Mouse (Mus musculus) left cerebral cortex, adult 18-20 months (tissue): ENCODE results near the gene Col15a1. TPM values are rescaled to one million over a fixed set of nuclear protein-coding genes. Genes with fewer than 3 reads are reported as not detected.
A peak's percentile ranks its signal among the peaks of the same experiment; 100 is the strongest.

ENCODE experiments used
- DNase-seq, 2 experiments: peaks; one replicate each; pipeline ENCODE4 v3.0.0; 2021 to 2022; ENCODE audit warnings: low spot score in 2 of 2, mixed read lengths in 1 of 2
- total RNA-seq, 2 experiments: library from RNA; stranded (reverse); gene quantifications; 2 replicates each; pipeline ENCODE4 v1.2.3; 2021

Gene Col15a1
- total RNA-seq, 2 experiments from 2014 or later = 5.2 to 7.6 TPM

DNA sequence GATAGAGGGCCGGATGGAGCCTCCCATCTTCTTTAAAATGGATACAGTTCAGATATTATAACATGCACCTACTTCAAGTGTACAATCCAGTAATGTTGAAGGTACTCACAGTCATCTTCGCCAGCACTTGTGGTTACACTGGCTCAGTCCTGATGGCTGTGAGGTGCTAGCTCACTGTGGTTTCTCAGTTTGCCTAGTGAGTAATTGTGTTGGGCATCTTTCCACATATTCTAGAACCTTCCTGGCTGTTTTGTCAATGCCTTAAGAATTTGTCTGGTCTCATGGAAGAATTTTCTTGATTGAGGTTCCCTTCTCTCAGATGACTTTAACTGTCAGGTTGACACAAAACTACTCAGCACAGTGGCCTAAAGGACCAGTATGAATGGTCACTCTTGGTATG, 92.7 kb downstream of the Col15a1 start:
- no peak for DNase-seq

- DNase-seq = no peak
These were observed 94.6 kb downstream of the Col15a1 start for GRCm38 (mm10) chr4:47302610-47303009.

DNA sequence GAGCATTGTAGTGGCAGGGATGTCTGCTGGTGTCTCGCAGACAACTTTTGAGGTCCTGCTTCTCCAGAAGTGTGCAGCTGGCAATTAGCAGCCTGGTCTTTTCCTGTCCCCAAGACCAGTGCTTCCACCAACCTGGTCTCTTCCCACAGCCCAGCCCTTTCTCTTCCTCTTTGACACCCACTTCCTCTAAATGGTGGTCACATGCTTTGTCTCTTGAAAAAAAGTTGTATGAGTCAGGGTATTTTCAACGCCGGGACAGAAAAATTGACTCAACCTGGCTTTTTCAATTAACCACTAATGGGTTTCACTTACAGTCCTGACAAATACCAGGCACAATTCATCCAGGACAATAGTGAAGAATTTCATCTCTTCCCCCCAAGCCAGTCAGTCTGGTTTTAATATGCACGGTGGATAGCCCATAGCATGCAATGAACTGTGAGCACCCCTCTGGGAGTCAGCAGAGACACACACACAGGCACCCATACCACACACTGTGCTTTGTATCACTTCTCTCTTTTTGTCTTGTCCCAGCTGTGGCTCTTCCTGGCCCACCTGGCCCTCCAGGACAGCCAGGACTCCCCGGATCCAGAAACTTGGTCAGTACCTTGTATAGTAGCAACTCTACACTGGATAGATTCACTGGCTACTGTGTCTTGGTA, 95.5 kb downstream of the Col15a1 start:
- no peak for DNase-seq

GRCm38 (mm10) chr4:47309886-47310625, 102.1 kb downstream of the Col15a1 start:
- DNase-seq = no peak

GRCm38 (mm10) chr4:47310812-47311211, 102.9 kb downstream of the Col15a1 start:
- DNase-seq = no peak

- no peak for DNase-seq
These were observed 103.5 kb downstream of the Col15a1 start for GRCm38 (mm10) chr4:47311467-47311866.

- no peak for DNase-seq
These were observed 104.0 kb downstream of the Col15a1 start for GRCm38 (mm10) chr4:47311929-47312328.

- DNase-seq = peak; percentile 50 to 67
These were observed 104.7 kb downstream of the Col15a1 start for GRCm38 (mm10) chr4:47312676-47313075.

GRCm38 (mm10) chr4:47313710-47314410, 105.9 kb downstream of the Col15a1 start:
- no peak for DNase-seq

GRCm38 (mm10) chr4:47315458-47315857, 107.5 kb downstream of the Col15a1 start:
- DNase-seq = no peak

GRCm38 (mm10) chr4:47316432-47316831, 108.5 kb downstream of the Col15a1 start:
- DNase-seq = no peak

DNA sequence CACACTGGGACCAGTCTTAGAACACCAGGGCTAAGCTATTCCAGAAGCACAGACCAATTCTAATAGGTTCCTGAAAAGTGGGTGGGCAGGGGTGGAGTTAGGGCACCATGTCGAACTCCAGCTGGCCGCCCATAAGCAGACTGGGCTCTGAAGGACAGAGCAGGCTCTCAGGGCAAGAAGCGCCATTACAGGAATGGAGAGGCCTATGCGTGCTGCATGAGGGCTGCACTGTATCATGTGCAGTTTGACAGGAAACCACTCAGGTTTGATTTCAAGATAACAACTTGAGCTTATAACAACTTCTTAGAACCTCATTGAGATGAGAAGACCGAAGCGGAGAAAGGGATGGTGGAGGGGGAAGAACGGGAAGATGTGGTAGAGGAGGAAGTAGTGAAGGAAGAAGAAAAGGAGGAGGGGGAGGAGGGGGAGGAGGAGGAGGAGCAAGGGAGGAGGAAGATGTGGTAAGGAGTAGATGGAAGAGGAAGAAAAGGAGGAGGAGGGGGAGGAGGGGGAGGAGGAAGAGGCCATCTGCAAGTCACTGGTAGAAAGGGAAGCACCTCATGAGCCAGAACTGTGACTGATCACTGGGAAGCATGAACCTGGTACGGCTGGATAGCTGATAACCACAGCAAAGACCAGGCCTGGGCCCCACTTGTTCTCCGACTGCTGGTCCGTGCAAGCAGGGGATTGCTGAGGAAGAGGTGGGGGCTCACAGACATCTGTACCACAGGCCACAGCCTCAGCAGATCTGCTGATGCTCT, 111.8 kb downstream of the Col15a1 start:
- no peak for DNase-seq

- DNase-seq = no peak
These were observed 114.4 kb downstream of the Col15a1 start for GRCm38 (mm10) chr4:47322315-47322714.

- no peak for DNase-seq
These were observed 116.2 kb downstream of the Col15a1 start for GRCm38 (mm10) chr4:47324206-47324605.

- no peak for DNase-seq
These were observed 119.8 kb downstream of the Col15a1 start for GRCm38 (mm10) chr4:47327782-47328181.

DNA sequence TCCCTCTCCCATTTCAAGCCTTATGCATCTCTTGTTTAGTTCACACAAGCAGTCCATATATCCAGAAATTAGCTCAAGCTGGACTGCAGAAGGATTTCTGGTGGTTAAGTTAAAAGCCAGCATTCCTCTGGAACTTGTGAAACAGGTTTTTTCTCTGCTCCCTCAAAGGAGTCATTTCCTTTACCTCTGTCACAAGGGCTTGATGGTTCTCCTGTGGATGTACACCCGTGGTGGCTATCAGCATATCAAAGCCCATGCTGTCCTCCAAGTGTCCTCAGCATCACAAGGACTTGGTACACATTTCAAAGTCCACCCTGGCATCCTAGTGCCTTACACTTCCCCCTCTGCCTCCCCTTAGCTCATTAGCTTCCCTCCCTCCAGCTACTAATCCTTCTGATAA, 121.3 kb downstream of the Col15a1 start:
- DNase-seq = no peak

- DNase-seq = no peak
These were observed 122.6 kb downstream of the Col15a1 start for GRCm38 (mm10) chr4:47330378-47331052.

GRCm38 (mm10) chr4:47332812-47333343, 124.9 kb downstream of the Col15a1 start:
- DNase-seq = no peak

GRCm38 (mm10) chr4:47333541-47333940, 125.6 kb downstream of the Col15a1 start:
- DNase-seq = no peak

- no peak for DNase-seq
These were observed 129.1 kb downstream of the Col15a1 start for GRCm38 (mm10) chr4:47336941-47337600.
